Mouse (Mus musculus) lung, postnatal 0 days (tissue): Measurements from ENCODE around the gene Hyal6. TPM values are rescaled to one million over a fixed set of nuclear protein-coding genes. Genes with fewer than 3 reads are reported as not detected.

Source experiments
- ATAC-seq: fragments of 200-750 bp; cut with Nextera tagmentation; 2 replicates; pipeline ENCODE4 v1.8.0; 2017; ENCODE audit warnings: moderate library complexity
- DNase-seq: peaks from one replicate; pipeline ENCODE4 v3.0.0-alpha.2; 2016; ENCODE audit warnings: low spot score
- H3K27ac ChIP-seq: fragments of 300-500 bp; sonication (generic); 2 replicates; pipeline ENCODE4 v1.5.1; 2014; ENCODE audit warnings: antibody characterized with exemption, mild to moderate bottlenecking, low read length, mixed read lengths
- H3K27me3 ChIP-seq: fragments of 300-500 bp; sonication (generic); replicated peaks from 2 replicates; pipeline ENCODE4 v1.6.1; 2014; ENCODE audit warnings: low read length, mixed read lengths; ENCODE audit not compliant: insufficient read depth
- H3K36me3 ChIP-seq: fragments of 300-500 bp; sonication (generic); 2 replicates; pipeline ENCODE4 v1.6.1; 2014; ENCODE audit warnings: low read length, mixed read lengths; ENCODE audit not compliant: insufficient read depth
- H3K4me1 ChIP-seq: fragments of 300-500 bp; sonication (generic); 2 replicates; pipeline ENCODE4 v1.6.1; 2014; ENCODE audit warnings: antibody characterized with exemption, low read depth, low read length, mixed read lengths; ENCODE audit not compliant: insufficient read depth
- H3K4me2 ChIP-seq: fragments of 300-500 bp; sonication (generic); replicated peaks from 2 replicates; pipeline ENCODE4 v1.6.1; 2014; ENCODE audit warnings: low read depth, mild to moderate bottlenecking, low read length, moderate library complexity, mixed read lengths
- H3K4me3 ChIP-seq: fragments of 300-500 bp; sonication (generic); 2 replicates; pipeline ENCODE4 v1.5.1; 2014; ENCODE audit warnings: low read depth, low read length
- H3K9ac ChIP-seq: fragments of 300-500 bp; sonication (generic); replicated peaks from 2 replicates; pipeline ENCODE4 v1.6.1; 2014; ENCODE audit warnings: low read depth, mild to moderate bottlenecking
- H3K9me3 ChIP-seq: fragments of 300-500 bp; sonication (generic); 2 replicates; pipeline ENCODE4 v1.6.1; 2016; ENCODE audit warnings: low read length, mixed read lengths
- CTCF ChIP-seq: IDR thresholded peaks from 2 replicates; pipeline ENCODE4 v1.5.1; 2016; ENCODE audit warnings: antibody characterized with exemption, mild to moderate bottlenecking
- EP300 ChIP-seq: IDR thresholded peaks from 2 replicates; pipeline ENCODE4 v1.6.1; 2016; ENCODE audit warnings: antibody characterized with exemption, mild to moderate bottlenecking, control low read depth
- WGBS: fragments of 180-500 bp; shearing (Covaris S2); extraction: QIAGEN DNeasy Blood & Tissue Kit; methylation state at CpG from one replicate; pipeline ENCODE4 v1.1.7; 2014; 5-methylcytosine and 5-hydroxymethylcytosine counted together
- polyA plus RNA-seq: library from polyadenylated mRNA; unstranded; fragments of >200 nt; fragmentation: Nextera tagmentation; extraction: Ambion mirVana; gene quantifications from 2 replicates; pipeline ENCODE4 v1.2.1, GENCODE M21; 2015

The Hyal6 gene
- polyA plus RNA-seq, 1 experiment from 2014 or later, result not detected

GRCm38 (mm10) chr6:24766261-24766660, 33.2 kb downstream of the Hyal6 start:
- no peaks in the 10 kb centered on the region for H3K27me3 ChIP-seq
- DNase-seq (no peak), ATAC-seq (no peak)
- no peak overlapping the region for H3K4me2 ChIP-seq
- H3K9me3 ChIP-seq, result no peaks in the 10 kb centered on the region
- WGBS, result 64% methylated on average over 2 of the region's 2 CpGs
- TF ChIP-seq EP300 (no peak), CTCF (no peak)
- H3K4me3 ChIP-seq, result no peak overlapping the region
- no peaks in the 10 kb centered on the region for H3K36me3 ChIP-seq
- no peak overlapping the region for H3K27ac ChIP-seq
- no peak overlapping the region for H3K9ac ChIP-seq
- no peaks in the 10 kb centered on the region for H3K4me1 ChIP-seq

- no peaks in the 10 kb centered on the region for H3K27me3 ChIP-seq
- no peaks in the 10 kb centered on the region for H3K4me1 ChIP-seq
- H3K9ac ChIP-seq, result no peak overlapping the region
- WGBS, result 35% methylated on average over 2 of the region's 2 CpGs
- TF ChIP-seq EP300, result no peak
- TF ChIP-seq CTCF, result no peak
- no peak overlapping the region for H3K27ac ChIP-seq
- DNase-seq (no peak), ATAC-seq (no peak)
- H3K4me2 ChIP-seq, result no peak overlapping the region
- H3K9me3 ChIP-seq, result no peaks in the 10 kb centered on the region
- H3K36me3 ChIP-seq, result no peaks in the 10 kb centered on the region
- no peak overlapping the region for H3K4me3 ChIP-seq
These were observed 46.1 kb downstream of the Hyal6 start for GRCm38 (mm10) chr6:24779182-24779581.

GRCm38 (mm10) chr6:24790888-24791287, 57.8 kb downstream of the Hyal6 start, which contains the start of gene Spam1:
Gene Spam1, plus strand, starts transcription at chr6:24791188.
- Histone ChIP-seq H3K4me3 (no peak within 1 kb of the TSS), H3K27ac (no peak within 1 kb of the TSS), H3K4me1 (no peaks in the 10 kb centered on the region), H3K4me2 (no peak within 1 kb of the TSS), H3K9me3 (no peaks in the 10 kb centered on the region), H3K36me3 (no peaks in the 10 kb centered on the region), H3K27me3 (no peaks in the 10 kb centered on the region), H3K9ac (no peak within 1 kb of the TSS)
- TF ChIP-seq EP300, result no peak
- TF ChIP-seq CTCF, result no peak
- ATAC-seq, result no peak
- no peak for DNase-seq

Other genes with a start within 250 kb of the Hyal6 start
- gene Iqub, start 218.2 kb upstream of the Hyal6 start, polyA plus RNA-seq, result 1.9 and 2.6 TPM in 2 replicates
- gene Ndufa5, start 205.2 kb upstream of the Hyal6 start, polyA plus RNA-seq, result 227 and 244 TPM in 2 replicates
- gene Asb15, start 205.1 kb upstream of the Hyal6 start, polyA plus RNA-seq, result 0.02 and 0.07 TPM in 2 replicates
- 0.47 and 0.83 TPM in 2 replicates for gene Lmod2, start 135.5 kb upstream of the Hyal6 start, polyA plus RNA-seq
- 88.3 and 93.5 TPM in 2 replicates for gene Wasl, start 68.2 kb upstream of the Hyal6 start, polyA plus RNA-seq
- gene Hyal4, start 15.1 kb downstream of the Hyal6 start, polyA plus RNA-seq, result not detected in 2 replicates
- gene Spam1, start 57.9 kb downstream of the Hyal6 start, polyA plus RNA-seq, result not detected in 2 replicates
- 0.08 TPM in 1 of 2 replicates, not detected in the other for gene Hyal5, start 124.8 kb downstream of the Hyal6 start, polyA plus RNA-seq
- 0.04 and 0.05 TPM in 2 replicates for gene Tmem229a, start 223.1 kb downstream of the Hyal6 start, polyA plus RNA-seq